Mouse (Mus musculus) cerebellum, postnatal 14 days (tissue): ENCODE data around the gene Dnm3.

Experiments used
- DNase-seq, 2 experiments: peaks; one replicate each; pipeline ENCODE4 v3.0.0; 2021; ENCODE audit warnings: mixed read lengths in 2 of 2

Gene Dnm3

GRCm38 (mm10) chr1:162323142-162323541 is 154.7 kb downstream of the Dnm3 start:
- DNase-seq = no peak

GRCm38 (mm10) chr1:162313451-162314276 is 164.2 kb downstream of the Dnm3 start:
- DNase-seq = peak; percentile 43 to 51

- DNase-seq = no peak
These were observed 165.2 kb downstream of the Dnm3 start for GRCm38 (mm10) chr1:162312621-162313020.

- no peak for DNase-seq
These were observed 165.7 kb downstream of the Dnm3 start for GRCm38 (mm10) chr1:162312152-162312551.

- DNase-seq = no peak
These were observed 172.6 kb downstream of the Dnm3 start for GRCm38 (mm10) chr1:162305247-162305646.

GRCm38 (mm10) chr1:162302480-162302879 is 175.4 kb downstream of the Dnm3 start:
- DNase-seq = no peak

- peak; percentile 7 to 12 for DNase-seq
These were observed 178.1 kb downstream of the Dnm3 start for GRCm38 (mm10) chr1:162299558-162300319.

- DNase-seq = no peak
These were observed 179.3 kb downstream of the Dnm3 start for GRCm38 (mm10) chr1:162298527-162298926.

- no peak for DNase-seq
These were observed 182.4 kb downstream of the Dnm3 start for GRCm38 (mm10) chr1:162295443-162295842.

GRCm38 (mm10) chr1:162294572-162294910 is 183.3 kb downstream of the Dnm3 start:
- no peak for DNase-seq

- no peak for DNase-seq
These were observed 183.9 kb downstream of the Dnm3 start for GRCm38 (mm10) chr1:162293732-162294571.

- peak; percentile 9 to 26 for DNase-seq
These were observed 190.9 kb downstream of the Dnm3 start for GRCm38 (mm10) chr1:162286910-162287309.

- no peak for DNase-seq
These were observed 195.9 kb downstream of the Dnm3 start for GRCm38 (mm10) chr1:162281981-162282381.

GRCm38 (mm10) chr1:162280052-162280451 is 197.8 kb downstream of the Dnm3 start:
- DNase-seq = no peak

- DNase-seq = peak in 1 of 2 experiments; percentile 36
These were observed 201.8 kb downstream of the Dnm3 start for GRCm38 (mm10) chr1:162276011-162276410.

- no peak for DNase-seq
These were observed 203.1 kb downstream of the Dnm3 start for GRCm38 (mm10) chr1:162274674-162275248.

GRCm38 (mm10) chr1:162256912-162257607 is 220.8 kb downstream of the Dnm3 start:
- peak; percentile 11 for DNase-seq

- DNase-seq = no peak
These were observed 222.9 kb downstream of the Dnm3 start for GRCm38 (mm10) chr1:162254944-162255343.

- no peak for DNase-seq
These were observed 223.7 kb downstream of the Dnm3 start for GRCm38 (mm10) chr1:162253971-162254641.

- no peak for DNase-seq
These were observed 225.0 kb downstream of the Dnm3 start for GRCm38 (mm10) chr1:162252869-162253268.

- no peak for DNase-seq
These were observed 230.6 kb downstream of the Dnm3 start for GRCm38 (mm10) chr1:162247216-162247615.

- no peak for DNase-seq
These were observed 234.2 kb downstream of the Dnm3 start for GRCm38 (mm10) chr1:162243651-162243990.
